Mouse (Mus musculus) mesoderm, embryonic 11.5 days (tissue): Measurements from ENCODE around the gene Svop.

Experiments used
- DNase-seq: peaks from one replicate; pipeline ENCODE4 v3.0.0-alpha.2; 2012; ENCODE audit warnings: low read depth, low spot score

Svop gene

GRCm38 (mm10) chr5:113996458-113996857 is 94.9 kb downstream of the Svop start:
- no peak for DNase-seq

DNA sequence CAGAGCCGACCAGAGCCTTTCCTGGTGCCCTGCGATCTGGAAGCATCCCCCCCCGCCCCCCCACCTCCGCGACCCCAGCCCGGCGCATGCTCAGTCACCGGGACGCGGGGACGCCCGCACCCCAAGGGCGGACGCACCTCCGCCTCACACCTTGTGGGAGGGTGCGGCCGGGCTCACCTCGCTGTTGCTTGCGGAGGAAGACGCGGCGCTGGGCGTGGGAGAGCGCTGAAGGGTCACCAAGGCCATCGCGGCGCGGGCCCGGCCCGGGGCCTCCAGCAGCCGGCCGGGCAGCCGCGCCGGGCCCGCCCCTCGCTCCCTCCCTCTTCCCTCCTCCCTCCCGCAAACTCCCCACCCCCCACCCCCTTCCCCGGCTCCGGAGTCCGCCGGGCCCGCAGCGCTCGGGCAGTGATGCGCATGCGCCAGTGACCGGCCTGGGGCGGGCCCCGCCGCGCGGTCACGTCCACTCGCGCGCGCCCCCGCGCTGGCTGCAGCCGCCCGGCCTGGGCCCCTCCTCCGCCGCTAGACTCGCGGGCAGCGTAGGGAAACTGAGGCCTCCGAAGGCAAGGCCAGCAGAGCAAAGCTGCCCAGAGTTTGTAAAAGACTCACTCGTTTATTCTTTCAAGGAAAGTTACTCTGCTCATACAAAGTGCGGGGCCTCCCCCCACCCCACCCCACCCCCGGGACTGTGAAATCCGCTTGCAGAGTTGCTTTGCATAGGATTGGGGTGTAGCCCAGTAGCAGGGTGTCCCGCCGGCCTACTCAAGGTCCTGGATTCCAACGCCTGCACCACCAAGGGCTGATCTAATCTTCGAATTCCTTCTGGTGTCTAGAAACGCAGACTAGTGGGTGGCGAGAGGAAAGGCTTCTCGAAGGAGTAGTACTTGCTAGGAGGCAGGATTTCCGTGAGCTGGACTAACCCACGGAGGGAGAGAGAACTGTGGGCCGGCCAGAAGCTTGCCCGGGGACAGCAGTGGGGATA is 97.6 kb downstream of the Svop start, which contains the start of gene Ssh1:
Ssh1 (minus strand) TSS at position 408 of the 979 bp plus-strand sequence.
- peak; percentile 91 for DNase-seq

GRCm38 (mm10) chr5:113993031-113993486 is 98.3 kb downstream of the Svop start:
- DNase-seq = peak; percentile 75

DNA sequence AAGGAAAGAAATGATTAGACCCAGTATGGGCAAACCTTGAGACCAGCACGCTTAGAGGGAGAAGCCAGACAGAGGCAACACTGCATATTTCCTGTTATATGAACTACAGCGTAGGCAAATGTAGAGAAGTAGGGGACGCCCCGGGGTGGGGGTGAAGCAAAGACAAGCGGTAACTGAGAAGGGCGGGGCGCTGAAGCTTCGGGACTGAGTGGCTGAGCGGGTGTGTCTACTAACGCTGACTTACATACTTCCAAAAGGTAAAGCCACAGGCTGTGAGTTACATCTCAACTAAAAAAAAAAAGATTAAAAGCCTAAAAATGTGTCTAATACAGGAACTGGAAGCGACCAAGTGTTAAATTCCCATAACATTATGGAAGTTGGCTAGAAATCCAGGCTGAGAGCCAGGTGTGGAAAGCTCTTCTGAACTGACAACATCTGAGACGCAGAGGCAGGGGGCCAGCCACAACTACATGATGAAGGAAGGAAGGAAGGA is 99.0 kb downstream of the Svop start:
- no peak for DNase-seq

GRCm38 (mm10) chr5:113991141-113991540 is 100.2 kb downstream of the Svop start:
- DNase-seq = no peak

GRCm38 (mm10) chr5:113990593-113990992 is 100.8 kb downstream of the Svop start:
- DNase-seq = no peak

DNA sequence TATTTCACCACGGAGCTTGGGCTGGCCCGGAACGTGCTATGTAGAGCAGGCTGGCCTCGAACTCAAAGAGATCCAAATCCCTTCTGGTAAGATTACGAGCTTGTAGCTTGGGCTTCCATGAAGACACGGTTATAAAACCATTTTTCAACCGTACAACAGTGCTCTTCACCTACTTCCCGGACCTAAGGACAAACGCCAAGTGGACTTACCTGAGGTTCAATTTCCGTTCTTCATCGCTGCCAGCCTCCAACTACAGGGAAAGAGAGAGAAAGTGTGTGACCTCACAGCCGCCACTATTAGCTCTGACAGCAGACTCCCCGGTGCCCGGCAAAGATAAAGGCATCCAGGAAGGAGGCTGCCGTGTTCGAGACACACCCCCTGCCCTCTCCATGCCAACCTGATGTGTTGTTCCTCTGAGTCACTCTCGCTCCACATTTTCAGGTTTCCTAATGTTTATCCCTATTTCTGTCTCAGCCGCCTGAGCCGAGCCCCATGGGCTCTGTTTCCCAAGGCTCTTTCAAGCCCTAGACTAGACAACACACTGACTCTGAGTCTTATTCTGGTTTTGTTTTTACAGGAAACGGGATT is 101.8 kb downstream of the Svop start:
- DNase-seq = no peak

GRCm38 (mm10) chr5:113986182-113986961 is 105.0 kb downstream of the Svop start:
- DNase-seq = no peak

DNA sequence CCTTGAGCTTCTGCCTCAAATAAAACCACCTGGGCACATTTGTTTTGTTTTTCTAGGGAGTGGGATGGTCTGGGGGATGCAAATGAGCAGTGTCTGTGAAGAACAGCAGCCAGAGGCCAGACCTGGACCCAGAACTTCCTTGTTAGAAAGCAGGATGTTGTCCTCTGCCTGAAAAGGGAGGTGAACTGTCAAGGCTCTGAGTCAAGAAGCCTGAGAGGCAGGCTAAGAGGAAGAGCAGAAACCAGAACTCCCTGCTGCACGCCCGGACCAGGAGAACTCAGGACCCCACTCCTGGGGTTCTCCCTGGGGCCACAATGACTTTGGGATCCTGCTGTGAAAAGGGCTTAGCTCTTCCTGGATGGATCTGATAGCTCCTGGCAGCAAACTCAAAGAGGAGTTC is 105.6 kb downstream of the Svop start:
- DNase-seq = no peak

DNA sequence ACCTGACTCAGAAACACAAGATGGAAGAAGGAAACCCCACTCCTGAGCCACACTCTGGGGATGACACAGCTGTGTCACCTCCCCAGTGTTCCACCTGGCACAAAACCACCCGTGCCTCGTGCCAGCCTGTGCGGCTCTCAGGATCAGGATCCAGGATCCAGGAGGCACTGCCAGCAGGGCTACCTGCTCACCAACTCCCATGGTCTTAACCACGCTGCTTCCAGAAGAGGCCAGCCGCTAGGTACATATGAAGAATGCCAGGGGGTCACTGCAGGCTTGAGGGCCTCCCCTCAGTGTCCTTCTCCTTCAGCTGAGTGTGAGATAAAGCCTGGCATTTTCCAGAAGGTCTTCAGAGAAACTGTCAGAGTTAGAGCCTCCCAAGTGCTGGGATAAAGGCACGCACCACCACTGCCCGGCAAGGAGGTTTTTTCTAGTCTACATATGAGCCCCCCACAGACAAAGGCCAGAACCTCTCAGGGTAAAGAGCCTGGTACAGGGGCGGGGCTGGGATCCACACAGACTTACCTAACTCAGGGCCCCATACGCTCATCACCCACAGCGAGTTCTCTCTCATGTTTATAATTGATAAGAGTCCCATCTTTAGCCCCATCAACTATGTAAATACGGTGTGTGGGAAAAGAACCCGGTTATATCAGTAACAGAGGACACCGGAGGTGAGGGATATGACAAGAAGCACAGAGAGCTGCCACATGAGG is 107.2 kb downstream of the Svop start:
- no peak for DNase-seq

DNA sequence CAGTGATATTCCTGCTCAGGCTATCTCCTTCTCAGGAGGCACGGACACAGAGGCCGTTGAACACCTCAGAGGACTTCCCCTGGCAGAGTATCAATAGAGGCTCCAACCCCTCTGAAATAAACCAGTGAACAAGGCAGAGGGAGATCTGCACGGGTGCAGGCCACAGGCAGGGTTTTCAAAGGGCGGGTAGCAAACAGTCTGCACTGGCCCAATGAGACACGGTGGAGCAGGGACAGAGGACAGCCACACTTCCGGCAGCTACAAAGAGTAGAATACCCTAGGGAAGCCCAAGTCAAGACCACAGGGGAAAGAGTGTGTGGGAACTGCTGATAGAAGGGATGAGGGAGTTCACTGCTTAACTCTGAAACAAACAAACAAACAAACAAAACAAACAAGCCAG is 107.8 kb downstream of the Svop start:
- no peak for DNase-seq

DNA sequence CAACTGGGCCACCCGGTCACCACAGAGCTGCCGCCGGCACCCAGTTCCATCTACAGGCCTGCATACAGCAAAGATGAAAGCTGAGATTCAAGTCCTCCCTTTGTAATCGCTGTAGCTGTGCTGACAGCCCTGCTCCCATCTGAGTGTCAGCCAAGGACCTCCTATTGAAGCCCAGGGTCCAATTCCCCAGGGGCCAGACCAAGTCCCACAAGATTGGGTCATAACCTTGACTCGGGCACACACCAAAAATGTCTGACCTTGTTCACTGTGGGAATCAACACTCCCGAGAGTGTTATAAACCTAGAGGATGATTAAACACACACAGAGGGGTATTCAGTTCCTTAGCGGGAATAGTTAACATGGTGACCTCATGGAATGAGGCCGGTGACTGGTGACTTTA is 109.5 kb downstream of the Svop start:
- no peak for DNase-seq

DNA sequence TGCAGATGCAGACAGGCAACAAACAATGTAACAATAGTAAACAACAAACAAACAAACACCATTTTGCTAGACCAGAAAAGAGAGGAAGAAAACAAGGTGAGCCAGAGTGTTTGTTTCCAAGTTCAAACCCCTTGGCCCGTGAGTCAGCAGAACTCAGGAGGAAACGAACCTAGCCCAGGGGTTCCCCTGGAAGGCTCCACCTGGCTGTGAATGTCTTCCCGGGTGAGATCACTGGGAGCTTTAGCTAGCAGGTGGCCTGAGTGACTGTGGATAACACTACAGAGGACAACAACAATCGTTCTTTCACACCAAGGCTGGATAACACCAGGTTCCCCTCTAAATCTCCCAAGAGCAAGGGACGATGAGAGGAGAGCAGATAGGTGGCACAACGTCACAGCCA is 110.2 kb downstream of the Svop start:
- no peak for DNase-seq

DNA sequence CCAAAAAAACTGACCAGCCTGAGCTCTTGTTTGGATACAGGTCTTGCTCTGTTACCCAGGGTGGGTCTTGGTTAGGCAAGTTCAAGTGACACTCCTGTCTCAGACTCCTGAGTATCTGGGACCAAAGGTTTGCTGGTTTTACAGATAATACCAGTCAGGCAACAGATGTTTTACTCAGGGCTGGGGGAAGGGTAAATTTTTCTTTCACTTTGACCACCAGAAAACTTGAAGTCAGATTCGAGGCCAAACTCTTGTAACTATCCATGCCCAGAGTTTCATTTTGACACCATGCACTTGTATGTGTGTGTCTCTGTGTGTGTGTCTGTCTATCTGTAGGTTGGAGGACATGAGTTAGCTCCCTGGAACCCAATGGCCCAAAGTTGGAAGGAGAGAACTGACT is 110.9 kb downstream of the Svop start:
- no peak for DNase-seq

- DNase-seq = no peak
Measured at GRCm38 (mm10) chr5:113977309-113977708, 114.1 kb downstream of the Svop start.
